Mouse (Mus musculus): ENCODE data around the gene Krt35.

GRCm38 (mm10) chr11:100055686-100056655 is 40.1 kb downstream of the Krt35 start:
- TF ChIP-seq CTCF (IDR thresholded peaks at IDR 0.05) (no peak), EP300 (IDR thresholded peaks at IDR 0.05) (no peak)
